Mouse (Mus musculus): ENCODE data around the gene Itga9.
A peak's percentile ranks its signal among the peaks of the same experiment; 100 is the strongest.

Gene Itga9

DNA sequence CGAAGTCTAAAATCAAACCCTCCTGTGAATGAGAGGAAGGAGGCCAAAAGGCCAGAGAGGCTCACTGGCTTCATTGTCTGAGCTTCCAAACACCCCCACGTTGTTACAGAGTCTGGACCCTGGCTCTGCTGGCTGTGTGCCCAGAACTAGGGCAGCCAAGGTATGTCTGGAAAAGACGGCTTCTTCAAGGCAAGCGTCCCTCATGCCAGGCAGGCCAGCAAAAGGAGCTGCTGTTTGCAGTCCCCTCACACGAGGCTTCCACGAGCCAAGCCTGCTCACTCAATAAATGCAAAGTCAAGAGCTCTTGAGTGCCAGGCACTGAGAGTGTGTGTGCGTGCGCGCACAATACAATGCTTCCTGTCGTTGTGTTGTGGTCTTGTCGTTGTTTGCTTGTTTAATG is 224.6 kb downstream of the Itga9 start:
- DNase-seq: peak; percentile 64 to 77

DNA sequence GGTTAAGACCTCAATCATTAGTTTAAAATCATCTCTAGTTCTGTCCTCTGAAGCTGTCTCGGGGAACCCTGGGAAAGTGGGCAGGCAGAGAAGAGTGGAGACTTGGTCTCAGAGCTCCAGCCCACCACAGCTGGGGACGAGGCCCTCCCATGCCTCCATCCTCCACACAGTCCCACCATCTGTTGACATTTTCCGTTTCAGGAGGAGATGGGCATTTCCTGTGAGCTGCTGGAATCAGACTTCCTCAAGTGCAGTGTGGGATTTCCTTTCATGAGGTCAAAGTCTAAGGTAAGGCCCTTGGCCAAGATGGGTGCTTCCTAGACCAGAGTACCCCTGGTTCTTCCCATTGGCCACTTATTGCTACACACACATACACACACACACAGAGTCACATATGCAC is 226.0 kb downstream of the Itga9 start:
- DNase-seq: no peak

DNA sequence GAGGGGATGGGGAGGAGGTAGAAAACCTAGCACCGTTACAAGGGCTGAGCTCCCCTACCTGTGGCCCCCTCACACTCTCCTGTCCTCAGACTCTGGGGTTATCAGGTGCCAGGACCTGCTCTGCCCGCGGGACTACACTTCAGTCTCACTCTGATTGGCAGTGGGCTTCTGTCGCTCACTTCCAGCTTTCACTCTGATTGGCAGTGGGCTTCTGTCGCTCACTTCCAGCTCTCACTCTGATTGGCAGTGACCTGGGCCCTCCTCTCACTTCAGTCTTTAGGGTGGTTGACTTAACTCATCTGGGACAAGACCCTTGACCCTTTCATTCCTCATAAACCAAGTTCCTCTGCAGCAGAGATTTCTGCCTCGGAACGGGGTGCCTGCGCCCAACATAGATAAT is 226.9 kb downstream of the Itga9 start:
- DNase-seq: no peak

DNA sequence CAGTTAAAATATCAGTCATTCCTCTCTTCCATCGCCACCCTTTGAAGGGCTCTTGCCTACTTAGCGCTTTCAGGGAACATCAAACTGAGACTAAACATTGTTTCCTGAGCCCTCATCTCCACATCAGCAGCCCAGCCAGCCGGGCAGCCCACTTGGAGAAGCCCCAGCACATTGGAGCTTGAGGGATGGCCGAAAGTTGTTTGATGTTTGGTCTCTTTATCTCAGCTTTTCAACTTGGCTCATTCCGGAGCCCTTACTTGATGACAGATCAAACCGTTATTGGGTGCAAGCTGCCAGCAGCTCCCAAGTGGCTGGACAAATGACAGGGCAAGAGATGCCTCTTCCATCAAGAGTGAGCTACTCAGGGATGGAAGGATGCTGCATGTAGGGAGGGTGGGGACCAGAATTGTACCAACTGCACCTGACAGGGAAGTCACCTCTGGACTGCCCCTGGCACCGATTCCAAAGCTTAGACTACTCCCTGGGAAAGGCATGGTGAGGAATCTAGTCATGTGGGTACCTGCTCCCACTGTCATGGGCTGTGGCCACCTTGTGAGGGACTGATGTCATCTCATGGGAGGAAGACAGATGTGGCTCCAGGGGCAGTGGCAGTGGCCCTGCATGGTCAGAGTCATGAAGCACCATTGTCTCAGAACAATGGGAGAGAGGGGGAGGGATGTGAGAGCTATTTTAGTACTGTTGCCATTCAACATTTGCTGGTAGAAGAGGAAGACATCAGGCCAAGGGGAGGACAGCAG is 232.6 kb downstream of the Itga9 start:
- DNase-seq: peak; percentile 60 to 85

DNA sequence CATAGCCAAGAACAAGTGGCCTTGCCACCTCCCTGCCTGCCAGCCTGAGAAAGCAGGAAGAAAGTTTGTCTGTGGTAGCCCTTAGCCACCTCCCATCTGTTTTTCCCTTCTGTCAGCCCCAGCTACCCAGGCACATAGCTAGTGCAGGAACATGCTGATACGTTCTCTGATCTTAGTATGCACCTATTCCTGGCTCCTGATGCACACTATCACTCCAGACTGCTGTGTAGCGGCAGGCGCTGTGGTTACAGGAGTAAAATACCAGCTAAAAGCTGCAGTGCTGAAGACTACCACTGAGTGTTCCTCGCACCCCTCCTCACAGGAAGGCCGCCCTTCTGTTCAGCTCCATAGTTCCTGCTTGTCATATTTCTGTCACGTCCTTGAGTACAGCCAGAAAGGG is 234.8 kb downstream of the Itga9 start:
- no peak for DNase-seq

DNA sequence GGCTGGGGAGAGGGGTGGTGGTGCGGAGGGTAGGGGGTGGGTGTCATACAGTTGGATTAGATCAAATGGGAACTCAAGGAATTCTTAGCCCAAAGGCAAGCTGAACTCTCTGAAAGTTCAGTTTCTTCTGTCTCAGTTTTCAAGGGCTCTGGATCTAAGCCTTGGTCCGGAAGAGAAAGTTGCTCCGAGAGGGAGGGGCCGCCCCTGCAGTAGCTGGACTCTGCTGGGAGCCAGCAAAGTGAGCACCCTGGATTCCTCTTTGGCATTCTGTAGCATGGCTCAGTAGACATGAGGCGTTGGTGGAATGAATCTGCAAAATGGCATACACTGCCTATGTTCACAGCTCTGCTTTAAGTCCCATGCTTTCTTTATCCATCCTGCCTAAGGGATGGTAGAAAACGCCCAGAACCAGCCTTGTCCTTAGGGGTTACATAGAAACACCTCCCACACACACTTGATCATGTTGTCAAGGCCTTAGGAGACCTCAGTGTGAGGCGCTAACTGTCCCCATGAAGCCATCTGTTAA is 235.5 kb downstream of the Itga9 start:
- DNase-seq: no peak

DNA sequence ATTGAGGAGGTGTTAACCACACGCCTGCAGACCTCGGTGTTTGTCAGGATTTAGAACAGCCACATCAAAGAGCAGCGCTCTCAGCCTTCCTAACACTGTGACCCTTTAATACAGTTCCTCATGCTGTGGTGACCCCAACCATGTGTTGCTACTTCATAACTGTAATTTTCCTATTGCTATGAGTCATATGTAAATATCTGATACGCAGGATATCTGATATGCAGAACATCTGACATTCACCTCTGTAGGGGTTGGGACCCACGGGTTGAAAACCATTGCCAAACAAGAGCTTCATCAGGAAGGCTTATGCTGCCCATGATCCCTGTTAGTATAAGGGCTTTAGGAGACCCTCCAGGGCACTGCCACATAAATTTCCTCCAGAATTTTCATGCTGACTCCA is 237.2 kb downstream of the Itga9 start:
- no peak for DNase-seq

DNA sequence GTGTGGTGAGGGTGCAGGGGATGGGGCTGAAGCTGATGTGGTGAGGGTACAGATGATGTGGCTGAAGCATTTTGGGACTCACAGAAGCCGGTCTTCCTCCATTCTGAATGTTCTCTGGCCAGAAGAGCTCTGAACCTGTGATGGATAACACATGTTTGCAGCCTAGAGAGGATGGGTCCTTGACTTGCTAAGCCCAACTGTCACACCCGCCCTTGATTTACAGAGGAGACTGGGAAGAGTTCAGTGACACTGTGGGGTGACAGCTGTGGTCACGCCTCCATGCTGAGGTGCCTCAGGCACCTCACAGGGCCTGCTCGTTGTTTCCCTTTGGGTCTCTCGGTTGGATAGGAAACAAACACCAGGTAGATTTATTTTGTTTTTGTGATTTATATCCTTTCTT is 238.5 kb downstream of the Itga9 start:
- no peak for DNase-seq

DNA sequence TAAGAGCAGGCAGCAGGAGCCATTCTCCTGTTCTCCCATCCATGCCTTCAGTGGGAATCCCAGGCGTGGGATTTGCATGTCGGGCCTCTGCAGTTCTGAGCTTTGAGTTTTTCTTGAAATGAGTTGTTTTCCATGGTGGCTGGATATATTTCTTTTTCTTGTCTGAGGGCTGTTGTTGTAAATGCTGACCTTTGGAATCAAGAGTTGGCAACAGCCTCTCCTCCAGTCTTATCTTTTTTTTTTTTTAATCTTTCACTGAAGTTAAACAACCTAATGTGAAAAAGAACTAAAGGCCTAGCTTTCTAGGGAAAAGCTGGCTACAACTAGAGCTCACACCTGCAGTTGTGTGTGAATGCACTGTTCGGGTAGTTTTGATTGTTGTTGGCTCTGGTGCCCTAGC is 240.3 kb downstream of the Itga9 start:
- no peak for DNase-seq

DNA sequence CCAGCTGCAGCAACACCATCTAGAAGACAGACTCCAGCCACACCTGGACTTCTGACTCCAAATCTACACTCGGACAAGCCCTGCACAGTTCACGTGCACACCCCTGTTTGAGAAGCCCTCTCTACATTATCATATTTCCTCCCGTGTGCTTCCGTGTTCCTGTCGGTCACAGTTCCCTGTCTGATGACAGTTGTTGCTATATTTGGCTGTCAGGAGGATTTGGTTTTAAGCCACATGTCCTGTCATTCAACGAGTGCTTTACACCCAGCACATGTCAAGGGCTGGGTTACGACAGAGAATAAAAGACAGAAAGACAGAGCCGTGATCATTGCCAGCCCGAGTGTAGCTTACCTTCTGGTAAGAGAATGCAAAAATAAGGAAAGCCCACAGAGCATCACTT is 250.2 kb downstream of the Itga9 start:
- no peak for DNase-seq

DNA sequence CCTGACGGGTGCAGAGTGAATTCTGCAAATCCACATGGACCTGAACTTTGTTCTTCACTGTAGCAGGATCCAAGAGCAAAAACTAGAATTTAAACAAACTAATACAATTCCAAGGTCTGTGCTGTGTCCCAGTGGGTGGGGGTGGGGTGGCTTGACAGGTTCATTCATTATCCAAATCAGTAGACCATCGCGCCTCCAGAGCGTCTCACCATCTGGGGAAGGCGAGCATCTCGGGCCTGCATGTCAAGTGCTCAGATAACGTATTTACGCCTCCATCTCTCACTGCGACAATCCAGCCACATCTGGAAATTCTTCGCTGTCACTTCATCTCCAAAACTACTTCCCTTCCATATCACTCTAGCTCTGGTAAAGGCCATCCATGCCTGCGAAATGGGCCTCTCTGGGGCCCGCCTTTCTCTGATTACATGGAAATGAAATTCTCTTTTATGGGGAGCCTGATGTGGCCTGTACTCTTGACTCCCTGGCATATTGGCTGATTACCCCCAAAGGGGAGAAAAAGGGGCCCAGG is 254.2 kb downstream of the Itga9 start:
- no peak for DNase-seq

DNA sequence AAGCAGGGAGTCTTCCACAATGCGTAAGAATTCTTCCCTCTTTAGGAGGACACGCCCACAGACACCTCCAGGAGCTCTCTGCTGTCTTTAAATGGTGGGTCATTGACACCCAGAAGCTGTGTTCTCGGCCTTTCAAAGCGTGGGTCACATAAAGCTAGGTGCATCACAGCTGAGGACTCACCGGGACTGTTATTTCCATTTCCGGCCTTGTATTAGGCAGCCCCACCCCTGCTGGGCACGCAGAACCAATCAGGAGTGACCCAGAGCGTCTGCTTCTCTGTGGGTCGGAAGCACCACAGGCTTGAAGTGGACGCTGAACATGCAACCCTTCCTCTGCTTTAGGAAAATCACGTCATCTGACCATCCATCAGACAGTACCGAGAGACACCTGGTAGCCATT is 255.7 kb downstream of the Itga9 start:
- DNase-seq: no peak

DNA sequence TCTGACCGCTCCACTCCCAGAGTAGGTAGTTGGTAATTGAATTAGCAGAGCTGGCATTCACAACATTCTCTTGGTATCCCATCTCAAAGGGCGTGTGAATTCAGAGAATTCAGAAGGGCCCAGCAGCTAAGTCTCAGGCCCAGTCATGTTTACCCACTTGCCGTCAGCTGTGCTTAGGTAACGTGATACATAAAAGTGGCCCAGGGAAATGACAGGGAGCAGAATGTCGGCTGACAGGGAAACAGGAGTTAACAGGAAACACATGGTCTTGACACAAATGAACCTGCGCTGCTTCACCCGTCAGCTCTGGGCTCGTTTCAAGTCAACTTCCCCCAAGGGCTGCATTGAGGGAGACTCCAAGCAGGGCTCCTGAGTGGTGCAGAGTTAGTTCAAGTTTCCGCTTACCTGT is 256.4 kb downstream of the Itga9 start:
- no peak for DNase-seq

DNA sequence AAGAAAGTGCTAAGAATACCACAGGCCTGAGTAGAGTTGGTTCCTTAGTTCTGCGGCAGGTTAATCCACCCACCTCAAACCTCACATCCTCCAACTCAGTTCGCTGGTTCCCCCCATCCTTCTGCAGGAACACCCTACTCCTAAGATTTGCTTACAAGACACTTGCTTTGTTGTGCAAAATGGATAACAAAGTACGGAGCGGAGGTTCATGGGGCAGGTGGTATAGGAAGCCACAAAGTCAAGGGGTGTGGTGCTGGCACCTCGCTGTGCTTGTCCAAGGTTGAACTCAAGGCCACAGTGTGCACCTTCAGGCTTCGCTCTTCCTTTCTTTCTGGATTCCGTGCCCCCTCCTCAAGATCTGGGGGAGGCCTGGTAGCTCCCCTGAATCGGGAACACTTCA is 257.0 kb downstream of the Itga9 start:
- DNase-seq: no peak

DNA sequence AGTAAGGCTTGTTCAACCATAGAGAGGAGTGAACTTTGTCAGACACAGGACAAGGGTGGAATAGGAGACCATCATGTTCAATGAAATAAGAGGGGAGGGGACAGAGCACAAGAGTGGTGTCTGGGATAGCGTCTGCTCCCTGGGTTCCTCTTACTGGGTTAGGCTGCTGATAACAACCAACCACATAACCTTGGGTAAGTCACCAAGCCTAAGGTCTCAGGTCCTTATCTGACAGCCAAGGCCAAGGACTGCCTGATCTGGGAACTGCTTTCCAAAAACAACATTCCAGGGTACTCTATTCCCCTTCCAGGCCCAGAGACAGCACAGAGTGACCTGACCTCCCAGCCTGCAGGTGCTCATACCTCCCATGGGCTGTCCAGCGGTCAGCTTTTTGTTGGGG is 260.5 kb downstream of the Itga9 start:
- DNase-seq: no peak

DNA sequence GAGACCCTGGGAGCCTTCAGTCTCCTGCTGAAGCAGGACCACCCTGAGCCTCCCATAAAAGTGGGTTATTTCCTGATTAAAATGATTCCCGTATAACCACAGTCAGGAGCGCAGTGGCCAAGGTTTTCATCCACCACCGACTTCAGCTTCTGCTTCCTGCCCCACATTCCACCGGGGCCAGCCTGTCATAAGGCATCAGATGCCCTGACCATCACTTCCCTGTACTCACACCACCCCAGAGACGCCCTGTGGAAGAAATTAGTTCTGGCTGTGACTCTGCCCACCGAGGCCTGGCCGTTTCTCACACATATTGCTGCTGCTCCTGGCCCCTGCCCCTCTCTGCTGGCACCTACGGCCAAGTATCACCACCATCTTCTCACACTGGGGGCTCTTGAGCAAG is 261.4 kb downstream of the Itga9 start:
- DNase-seq: no peak

DNA sequence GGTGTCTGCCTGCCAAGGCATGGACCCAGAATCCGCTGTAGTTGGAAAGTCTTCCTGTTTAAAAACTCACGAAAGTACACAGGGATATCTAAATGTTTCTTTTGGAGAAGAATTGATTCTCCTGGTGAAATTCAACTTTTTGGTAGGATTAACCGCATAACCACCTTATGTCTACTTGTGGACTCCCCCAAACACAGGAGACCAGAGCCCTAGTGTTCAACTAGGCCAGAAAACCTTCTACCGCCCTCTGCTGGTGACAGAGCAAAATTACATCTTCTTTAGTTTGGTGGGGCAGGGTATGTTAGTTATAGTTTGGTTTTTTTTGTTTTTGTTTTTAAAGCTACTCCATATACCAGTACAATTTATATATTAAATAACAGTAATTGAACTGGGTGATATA is 264.6 kb downstream of the Itga9 start:
- peak in 1 of 2 experiments; percentile 75 for DNase-seq

DNA sequence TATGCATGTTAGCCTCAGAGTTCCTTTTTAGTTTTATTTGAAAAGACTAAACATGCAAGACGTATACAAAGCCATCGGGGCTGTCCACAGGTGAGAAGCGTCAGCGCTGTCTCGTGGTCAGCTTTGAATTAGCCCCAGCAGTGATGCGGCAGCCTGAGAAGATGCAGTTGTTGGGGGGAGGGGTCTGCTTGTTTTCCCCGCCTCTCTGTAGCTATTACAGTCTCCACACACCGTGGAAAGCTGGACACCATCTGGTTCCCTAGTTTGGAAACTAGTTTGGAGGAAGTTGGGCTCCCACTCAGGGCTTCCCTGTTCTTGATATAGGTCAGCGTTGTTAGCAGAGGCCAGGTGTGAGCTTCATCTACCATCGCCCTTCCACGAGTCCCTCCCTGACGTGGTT is 266.5 kb downstream of the Itga9 start:
- DNase-seq: no peak

DNA sequence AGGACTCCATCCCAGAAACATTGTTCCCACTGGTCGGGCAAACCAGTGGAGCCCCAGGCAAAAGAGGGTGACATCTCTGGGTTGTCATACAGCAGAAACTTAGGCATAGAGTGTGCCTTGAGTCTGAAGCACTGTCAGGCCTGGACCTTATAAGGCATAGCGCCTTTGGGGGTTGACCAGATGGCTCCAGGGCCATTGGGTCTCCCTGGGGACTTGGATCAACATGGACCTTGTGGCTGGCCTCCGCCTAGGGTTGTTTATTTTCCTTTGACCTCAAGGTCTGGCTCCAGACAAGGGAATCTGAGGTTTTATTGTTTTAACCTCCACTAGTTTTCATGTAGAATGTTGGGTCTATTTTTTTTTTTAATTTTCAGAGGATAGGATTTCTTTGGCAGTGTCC is 267.1 kb downstream of the Itga9 start:
- DNase-seq: no peak

DNA sequence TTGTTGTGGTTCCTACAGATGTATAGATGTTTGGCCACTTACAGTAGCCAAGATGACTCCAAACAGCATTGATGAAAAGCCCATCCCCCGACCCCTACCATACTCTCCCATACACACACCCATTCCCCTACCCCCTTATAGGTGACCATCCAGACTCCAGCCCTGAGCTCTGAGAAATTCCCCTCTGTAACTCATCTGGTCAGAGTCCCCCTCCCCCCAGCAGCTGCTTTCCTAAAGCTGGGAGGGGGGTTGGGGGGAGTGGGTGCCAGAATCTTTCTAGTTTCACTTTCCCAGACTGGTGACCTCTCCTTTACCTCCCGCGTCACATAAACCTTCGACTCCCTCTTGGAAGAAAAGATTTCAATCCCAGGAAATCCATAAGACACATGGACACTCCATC is 269.2 kb downstream of the Itga9 start:
- DNase-seq: no peak

DNA sequence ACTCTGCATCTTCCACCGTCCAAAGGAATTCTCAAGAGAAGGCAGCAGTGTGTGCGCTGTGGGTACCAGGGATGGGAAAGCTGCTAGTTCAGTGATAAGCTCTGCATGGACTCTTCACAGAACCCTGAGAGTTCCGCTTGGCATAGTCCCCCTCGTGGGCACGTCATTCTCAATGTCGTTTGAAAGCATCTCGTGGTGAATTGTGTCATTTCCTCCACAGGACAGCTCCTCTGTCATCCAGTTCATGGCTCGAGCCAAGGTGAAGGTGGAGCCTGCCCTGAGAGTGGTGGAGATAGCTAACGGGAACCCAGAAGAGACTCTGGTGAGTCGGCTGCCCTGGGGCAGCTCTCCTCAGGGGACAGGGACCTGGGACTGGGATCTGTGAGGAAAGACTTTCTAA is 270.4 kb downstream of the Itga9 start:
- peak in 1 of 2 experiments; percentile 37 for DNase-seq

DNA sequence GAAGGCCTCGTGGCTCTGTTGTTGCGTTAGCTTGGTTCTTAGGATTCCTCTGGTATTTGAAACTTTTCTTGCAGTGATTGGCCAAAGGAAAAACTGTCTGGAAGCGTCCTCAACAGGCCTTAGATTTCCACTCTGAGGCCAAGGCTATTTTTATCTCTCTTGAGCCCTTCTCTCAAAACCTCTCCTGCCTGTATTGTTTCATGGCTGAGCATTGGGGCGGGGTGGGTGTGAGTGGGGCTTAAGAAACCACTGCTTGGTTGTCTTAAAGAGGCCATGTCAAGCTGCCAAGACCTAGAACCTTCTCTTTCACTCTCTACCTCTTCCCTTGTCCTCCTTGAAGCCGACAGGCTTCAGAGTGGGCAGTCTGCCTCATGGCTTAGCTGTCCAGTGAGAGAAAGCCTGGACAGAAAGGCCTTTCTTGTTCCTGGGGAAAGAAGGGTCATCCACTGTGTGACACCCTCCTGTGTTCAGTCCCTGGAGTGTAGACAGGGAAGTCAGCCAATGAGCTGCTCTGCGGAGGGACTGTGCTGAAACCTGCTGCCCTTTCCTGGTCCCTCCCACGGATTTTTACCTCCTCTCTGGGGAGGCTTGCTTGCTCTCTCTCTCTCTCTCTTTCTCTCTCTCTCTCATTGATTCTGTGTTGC is 271.0 kb downstream of the Itga9 start:
- DNase-seq: peak; percentile 57 to 64

DNA sequence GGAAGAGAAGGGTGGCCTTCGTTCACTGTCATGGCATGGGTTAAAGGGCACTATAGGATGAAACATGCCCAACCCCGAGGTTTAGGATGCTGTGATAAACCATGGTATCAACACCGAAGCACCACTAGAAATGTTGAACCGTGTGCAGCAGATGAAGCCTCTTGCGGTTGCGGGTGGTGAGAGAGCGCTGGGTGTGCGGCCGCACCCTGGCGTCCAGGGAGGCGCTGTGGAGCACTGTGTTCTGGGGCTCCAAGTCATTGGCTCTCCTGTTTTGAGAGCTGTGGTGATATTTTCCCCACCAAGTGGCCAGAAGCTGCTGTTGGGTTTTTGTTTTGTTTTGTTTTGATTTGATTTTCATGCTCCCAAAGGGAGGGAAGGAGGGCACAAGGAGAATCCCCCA is 272.1 kb downstream of the Itga9 start:
- peak in 1 of 2 experiments; percentile 16 for DNase-seq

DNA sequence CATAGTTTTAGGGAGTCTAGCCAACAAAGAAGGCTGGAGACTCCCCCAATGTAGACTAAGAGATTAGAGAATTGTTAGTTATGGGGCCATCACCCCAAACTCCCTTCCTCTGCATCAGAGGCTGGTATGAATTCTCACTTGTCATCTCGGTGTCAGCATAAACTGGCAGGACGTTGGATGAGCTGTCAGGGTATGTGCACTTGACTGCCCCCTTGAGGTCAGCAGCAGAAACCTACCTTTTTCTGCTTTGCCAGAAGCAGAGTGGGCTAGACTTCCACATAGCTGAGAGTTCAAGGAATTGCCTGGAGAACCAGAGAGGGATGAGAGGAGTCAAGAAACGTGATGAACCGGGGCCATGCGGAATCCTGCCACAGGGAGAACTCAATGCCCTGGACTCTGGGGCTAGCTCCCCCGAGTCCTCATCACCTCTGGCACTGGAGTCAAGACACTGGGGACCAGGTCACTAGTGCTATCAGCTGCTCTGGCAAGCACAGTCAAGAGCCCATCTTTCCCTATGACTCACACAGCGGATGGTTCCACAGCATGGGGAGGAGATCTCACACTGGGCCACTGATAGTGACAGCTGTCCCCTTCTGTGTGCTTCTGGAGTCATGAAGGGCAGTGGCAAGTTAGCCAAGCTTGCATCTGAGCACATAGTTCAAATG is 274.9 kb downstream of the Itga9 start:
- peak in 1 of 2 experiments; percentile 26 for DNase-seq

All from lung, postnatal 4 days (tissue).